Mouse (Mus musculus): ENCODE results near the gene Dennd1b. TPM values are rescaled to one million over a fixed set of nuclear protein-coding genes. Genes with fewer than 3 reads are reported as not detected.

Gene Dennd1b
- total RNA-seq, 2 experiments from 2014 or later: 25.4 to 25.7 TPM

- no peak for DNase-seq (ENCODE audit: low spot score in 2 of 2)
These were observed 44.2 kb downstream of the Dennd1b start for GRCm38 (mm10) chr1:139007475-139007874.

GRCm38 (mm10) chr1:139015118-139015788, 52.0 kb downstream of the Dennd1b start:
- DNase-seq (ENCODE audit: low spot score in 2 of 2): no peak

- DNase-seq (ENCODE audit: low spot score in 2 of 2): no peak
These were observed 58.1 kb downstream of the Dennd1b start for GRCm38 (mm10) chr1:139021298-139021697.

GRCm38 (mm10) chr1:139025882-139026645, 62.8 kb downstream of the Dennd1b start:
- DNase-seq (ENCODE audit: low spot score in 2 of 2): no peak

- DNase-seq (ENCODE audit: low spot score in 2 of 2): no peak
These were observed 66.3 kb downstream of the Dennd1b start for GRCm38 (mm10) chr1:139029521-139029920.

- DNase-seq (ENCODE audit: low spot score in 2 of 2): no peak
These were observed 69.2 kb downstream of the Dennd1b start for GRCm38 (mm10) chr1:139032411-139032810.

- DNase-seq (ENCODE audit: low spot score in 2 of 2): no peak
These were observed 71.9 kb downstream of the Dennd1b start for GRCm38 (mm10) chr1:139035141-139035540.

- no peak for DNase-seq (ENCODE audit: low spot score in 2 of 2)
These were observed 73.1 kb downstream of the Dennd1b start for GRCm38 (mm10) chr1:139036302-139036701.

GRCm38 (mm10) chr1:139036768-139037507, 73.7 kb downstream of the Dennd1b start:
- DNase-seq (ENCODE audit: low spot score in 2 of 2): no peak

- no peak for DNase-seq (ENCODE audit: low spot score in 2 of 2)
These were observed 74.8 kb downstream of the Dennd1b start for GRCm38 (mm10) chr1:139038074-139038473.

GRCm38 (mm10) chr1:139038620-139039019, 75.4 kb downstream of the Dennd1b start:
- DNase-seq (ENCODE audit: low spot score in 2 of 2): no peak

GRCm38 (mm10) chr1:139039529-139040230, 76.4 kb downstream of the Dennd1b start:
- DNase-seq (ENCODE audit: low spot score in 2 of 2): no peak

- DNase-seq (ENCODE audit: low spot score in 2 of 2): no peak
These were observed 85.8 kb downstream of the Dennd1b start for GRCm38 (mm10) chr1:139049075-139049474.

GRCm38 (mm10) chr1:139049881-139050472, 86.7 kb downstream of the Dennd1b start:
- no peak for DNase-seq (ENCODE audit: low spot score in 2 of 2)

GRCm38 (mm10) chr1:139053003-139053402, 89.8 kb downstream of the Dennd1b start:
- DNase-seq (ENCODE audit: low spot score in 2 of 2): no peak

GRCm38 (mm10) chr1:139060301-139060700, 97.1 kb downstream of the Dennd1b start:
- DNase-seq (ENCODE audit: low spot score in 2 of 2): no peak

- DNase-seq (ENCODE audit: low spot score in 2 of 2): no peak
These were observed 101.5 kb downstream of the Dennd1b start for GRCm38 (mm10) chr1:139064711-139065110.

GRCm38 (mm10) chr1:139067210-139067609, 104.0 kb downstream of the Dennd1b start:
- no peak for DNase-seq (ENCODE audit: low spot score in 2 of 2)

GRCm38 (mm10) chr1:139071015-139071414, 107.8 kb downstream of the Dennd1b start:
- no peak for DNase-seq (ENCODE audit: low spot score in 2 of 2)

GRCm38 (mm10) chr1:139075671-139076070, 112.4 kb downstream of the Dennd1b start:
- DNase-seq (ENCODE audit: low spot score in 2 of 2): no peak

- DNase-seq (ENCODE audit: low spot score in 2 of 2): no peak
These were observed 114.8 kb downstream of the Dennd1b start for GRCm38 (mm10) chr1:139077989-139078388.

Measured in layer of hippocampus, postnatal 14 days (tissue).